Mouse (Mus musculus) T-helper 17 cell (primary cell): Measurements from ENCODE around the gene Atp5d.

Experiments used
- in situ Hi-C, 2 experiments: fragments of 300-600 bp; cut with MboI, MseI; formaldehyde crosslinking; loops; 1 replicate in 1 of 2; 2 replicates in 1 of 2; pipeline ENCODE4 v1.15.1; 2025; ENCODE audit warnings: high pct_unique_total_duplicates in 2 of 2

Atp5d gene

GRCm38 (mm10) chr10:80151211-80152034 is 13.0 kb downstream of the Atp5d start:
- in situ Hi-C loops: loop anchor here in 1 of 2 experiments (10.0 kb wide), 1 partner anchor 993 kb away; no protein-coding TSS in a partner anchor

GRCm38 (mm10) chr10:80152071-80152872 is 13.8 kb downstream of the Atp5d start:
- in situ Hi-C loops: loop anchor here in 1 of 2 experiments (10.0 kb wide), 1 partner anchor 993 kb away; no protein-coding TSS in a partner anchor

- in situ Hi-C loops: loop anchor here in 1 of 2 experiments (10.0 kb wide), 1 partner anchor 992 kb away; no protein-coding TSS in a partner anchor
These were observed 14.4 kb downstream of the Atp5d start for GRCm38 (mm10) chr10:80152873-80153260.

- in situ Hi-C loops: loop anchor here in 1 of 2 experiments (10.0 kb wide), 1 partner anchor 991 kb away; no protein-coding TSS in a partner anchor
These were observed 15.3 kb downstream of the Atp5d start for GRCm38 (mm10) chr10:80153713-80154112.

- in situ Hi-C loops: loop anchor here in 1 of 2 experiments (10.0 kb wide), 1 partner anchor 990 kb away; no protein-coding TSS in a partner anchor
These were observed 16.0 kb downstream of the Atp5d start for GRCm38 (mm10) chr10:80154384-80154783.

GRCm38 (mm10) chr10:80155277-80155676 is 16.8 kb downstream of the Atp5d start:
- in situ Hi-C loops: loop anchor here in 1 of 2 experiments (10.0 kb wide), 1 partner anchor 990 kb away; no protein-coding TSS in a partner anchor

- in situ Hi-C loops: loop anchor here in 1 of 2 experiments (10.0 kb wide), 1 partner anchor 989 kb away; no protein-coding TSS in a partner anchor
These were observed 17.7 kb downstream of the Atp5d start for GRCm38 (mm10) chr10:80156002-80156751.

- in situ Hi-C loops: loop anchor here in 1 of 2 experiments (10.0 kb wide), 1 partner anchor 988 kb away; no protein-coding TSS in a partner anchor
These were observed 18.3 kb downstream of the Atp5d start for GRCm38 (mm10) chr10:80156752-80157053.

- in situ Hi-C loops: loop anchor here in 1 of 2 experiments (10.0 kb wide), 1 partner anchor 987 kb away; no protein-coding TSS in a partner anchor
These were observed 18.9 kb downstream of the Atp5d start for GRCm38 (mm10) chr10:80157141-80157929.

GRCm38 (mm10) chr10:80158307-80158986 is 20.0 kb downstream of the Atp5d start:
- in situ Hi-C loops: loop anchor here in 1 of 2 experiments (10.0 kb wide), 1 partner anchor 986 kb away; no protein-coding TSS in a partner anchor

- in situ Hi-C loops: loop anchor here in 1 of 2 experiments (10.0 kb wide), 1 partner anchor 986 kb away; no protein-coding TSS in a partner anchor
These were observed 20.7 kb downstream of the Atp5d start for GRCm38 (mm10) chr10:80159021-80159560.

GRCm38 (mm10) chr10:80159561-80160454 is 21.4 kb downstream of the Atp5d start:
- in situ Hi-C loops: loop anchor here in 1 of 2 experiments (10.0 kb wide), 1 partner anchor 985 kb away; no protein-coding TSS in a partner anchor

GRCm38 (mm10) chr10:80160455-80161371 is 22.3 kb downstream of the Atp5d start:
- in situ Hi-C loops: no loop called here

GRCm38 (mm10) chr10:80161522-80162242 is 23.2 kb downstream of the Atp5d start:
- in situ Hi-C loops: no loop called here

- in situ Hi-C loops: no loop called here
These were observed 23.8 kb downstream of the Atp5d start for GRCm38 (mm10) chr10:80162243-80162608.

GRCm38 (mm10) chr10:80162716-80163299 is 24.4 kb downstream of the Atp5d start:
- in situ Hi-C loops: no loop called here
